Mouse (Mus musculus) CH12F3 (cell line): ENCODE measurements around the gene N4bp2l1.

Source experiments
- in situ Hi-C: fragments of 300-500 bp; cut with MboI; formaldehyde crosslinking; loops from 2 replicates; pipeline ENCODE4 v1.14.3; 2020; ENCODE audit warnings: low sequenced_read_pairs

Gene N4bp2l1

GRCm38 (mm10) chr5:150599301-150600294 is 2.6 kb upstream of the N4bp2l1 start:
- in situ Hi-C loops = no loop called here

GRCm38 (mm10) chr5:150598202-150599119 is 1.5 kb upstream of the N4bp2l1 start:
- in situ Hi-C loops = no loop called here

- in situ Hi-C loops = no loop called here
Observed at GRCm38 (mm10) chr5:150595366-150596016, 1.5 kb downstream of the N4bp2l1 start.

GRCm38 (mm10) chr5:150594649-150595339 is 2.2 kb downstream of the N4bp2l1 start:
- in situ Hi-C loops = no loop called here

GRCm38 (mm10) chr5:150593756-150594648 is 3.0 kb downstream of the N4bp2l1 start:
- in situ Hi-C loops = no loop called here

GRCm38 (mm10) chr5:150592904-150593755 is 3.9 kb downstream of the N4bp2l1 start:
- in situ Hi-C loops = no loop called here

- in situ Hi-C loops = no loop called here
Observed at GRCm38 (mm10) chr5:150592186-150592903, 4.6 kb downstream of the N4bp2l1 start.

- in situ Hi-C loops = no loop called here
Observed at GRCm38 (mm10) chr5:150589945-150590344, 7.0 kb downstream of the N4bp2l1 start.

- in situ Hi-C loops = no loop called here
Observed at GRCm38 (mm10) chr5:150584337-150584729, 12.7 kb downstream of the N4bp2l1 start.

- in situ Hi-C loops = no loop called here
Observed at GRCm38 (mm10) chr5:150583622-150584336, 13.2 kb downstream of the N4bp2l1 start.

- in situ Hi-C loops = no loop called here
Observed at GRCm38 (mm10) chr5:150583181-150583580, 13.8 kb downstream of the N4bp2l1 start.

GRCm38 (mm10) chr5:150581180-150581579 is 15.8 kb downstream of the N4bp2l1 start:
- in situ Hi-C loops = no loop called here

- in situ Hi-C loops = no loop called here
Observed at GRCm38 (mm10) chr5:150578613-150579171, 18.3 kb downstream of the N4bp2l1 start.

GRCm38 (mm10) chr5:150576832-150577231 is 20.2 kb downstream of the N4bp2l1 start:
- in situ Hi-C loops = no loop called here

- in situ Hi-C loops = no loop called here
Observed at GRCm38 (mm10) chr5:150574885-150575284, 22.1 kb downstream of the N4bp2l1 start.

- in situ Hi-C loops = no loop called here
Observed at GRCm38 (mm10) chr5:150574403-150574802, 22.6 kb downstream of the N4bp2l1 start.
